Comparison of ENCODE assay signal across 8 mouse cellular contexts in the genomic region with DNA sequence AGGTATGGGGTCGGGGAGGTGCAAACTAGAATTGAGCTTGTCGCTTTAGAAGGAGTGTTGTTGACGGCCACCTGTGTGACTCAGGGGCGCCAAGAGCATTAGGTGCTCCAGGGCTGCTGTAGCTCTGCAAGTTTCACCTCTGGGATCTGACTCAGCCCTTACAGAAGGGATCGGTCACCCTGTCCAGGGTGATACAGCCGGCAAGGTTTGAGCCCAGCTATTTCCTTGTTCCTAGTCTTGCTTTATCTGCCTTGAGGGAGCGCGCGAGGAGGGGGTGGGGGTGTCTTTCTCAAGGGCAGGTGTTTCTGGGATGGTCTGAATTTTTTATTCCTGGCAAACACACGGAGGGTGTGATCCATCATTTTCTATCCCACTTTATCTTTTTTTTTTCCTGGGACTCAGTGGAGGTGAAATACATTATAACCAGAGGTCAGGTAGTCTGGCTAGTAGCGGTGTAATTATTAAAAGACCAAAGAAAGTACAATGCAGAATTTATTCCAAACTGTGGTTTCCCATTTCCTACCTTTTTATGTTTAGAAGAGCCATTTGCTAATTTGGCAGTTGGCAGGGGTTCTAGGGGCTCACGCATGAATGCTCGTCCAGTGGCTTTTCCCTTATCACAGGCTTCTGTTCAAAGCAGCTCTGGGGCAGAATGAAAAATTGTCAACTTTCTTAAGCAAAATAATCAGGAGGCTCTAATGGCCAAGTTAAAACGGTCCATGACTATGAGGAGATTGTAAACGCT. TPM values are rescaled to one million over a fixed set of nuclear protein-coding genes. Genes with fewer than 3 reads are reported as not detected.
A peak's percentile ranks its signal among the peaks of the same experiment; 100 is the strongest.
DNase-seq lines count a peak whose midpoint lies in the region; ATAC-seq and TF ChIP-seq lines count a peak whose summit lies in the region.

No protein-coding gene starts in this region.

- H3K27me3 ChIP-seq in heart, embryonic 14.5 days (ENCODE audit: control insufficient read depth, insufficient read depth, low read length) = peaks cover 14% of the 10 kb centered on the region
- H3K27me3 ChIP-seq in hindbrain, embryonic 16.5 days (replicated peaks; ENCODE audit: control insufficient read depth, insufficient read depth, low read length) = peaks cover 3% of the 10 kb centered on the region
- peaks cover 13% of the 10 kb centered on the region for H3K27me3 ChIP-seq in liver, embryonic 16.5 days (ENCODE audit: control insufficient read depth, insufficient read depth, low read depth, low read length)
- H3K27me3 ChIP-seq in stomach, postnatal 0 days (ENCODE audit: control insufficient read depth, insufficient read depth, low read length) = no peaks in the 10 kb centered on the region

- WGBS in heart, embryonic 14.5 days = 10% methylated on average over 15 of the region's 15 CpGs
- WGBS in hindbrain, embryonic 16.5 days = 8% methylated on average over 15 of the region's 15 CpGs
- WGBS in liver, embryonic 16.5 days (ENCODE audit: insufficient replicate concordance) = 6% methylated on average over 15 of the region's 15 CpGs
- 6% methylated on average over 15 of the region's 15 CpGs for WGBS in stomach, postnatal 0 days

- peak overlapping the region; percentile 76 for H3K9ac ChIP-seq in heart, embryonic 14.5 days (ENCODE audit: low read length)
- peak overlapping the region; percentile 67 for H3K9ac ChIP-seq in hindbrain, embryonic 16.5 days (ENCODE audit: low read depth, low read length)
- peak overlapping the region; percentile 59 for H3K9ac ChIP-seq in liver, embryonic 16.5 days (ENCODE audit: low read depth, low read length)
- H3K9ac ChIP-seq in stomach, postnatal 0 days (ENCODE audit: low read length) = peak overlapping the region; percentile 79

- no peak overlapping the region for H3K27ac ChIP-seq in heart, embryonic 14.5 days (replicated peaks in 1 of 2; ENCODE audit: control insufficient read depth in 1 of 2, insufficient read depth in 1 of 2, low read depth in 2 of 2, low read length in 2 of 2)
- H3K27ac ChIP-seq in hindbrain, embryonic 16.5 days (ENCODE audit: low read depth, low read length) = no peak overlapping the region
- peak overlapping the region; percentile 64 for H3K27ac ChIP-seq in liver, embryonic 16.5 days (ENCODE audit: low read length)
- H3K27ac ChIP-seq in stomach, postnatal 0 days (replicated peaks) = peak overlapping the region; percentile 90

- H3K4me2 ChIP-seq in heart, embryonic 14.5 days (ENCODE audit: low read length) = peak overlapping the region; percentile 94
- H3K4me2 ChIP-seq in hindbrain, embryonic 16.5 days (ENCODE audit: low read length) = peak overlapping the region; percentile 100
- H3K4me2 ChIP-seq in liver, embryonic 16.5 days (ENCODE audit: low read depth, low read length) = peak overlapping the region; percentile 59
- H3K4me2 ChIP-seq in stomach, postnatal 0 days (replicated peaks; ENCODE audit: low read depth) = peak overlapping the region; percentile 88

- no peak for DNase-seq in heart, postnatal 25 days (ENCODE audit: low spot score)
- DNase-seq in brain, embryonic 14.5 days (ENCODE audit: low read depth) = peak; percentile 66
- peak; percentile 70 for DNase-seq in stomach, postnatal 0 days (ENCODE audit: low spot score)
- no peak for DNase-seq in B cell, adult 2 months
- DNase-seq in gastrocnemius, postnatal 10 days = no peak

- intact Hi-C loops in heart, postnatal 25 days (cut with DNase I) = no loop called here

- no peaks in the 10 kb centered on the region for H3K36me3 ChIP-seq in heart, embryonic 14.5 days (ENCODE audit: control insufficient read depth, insufficient read depth, low read length)
- H3K36me3 ChIP-seq in hindbrain, embryonic 16.5 days (ENCODE audit: control insufficient read depth, insufficient read depth, low read length) = no peaks in the 10 kb centered on the region
- no peaks in the 10 kb centered on the region for H3K36me3 ChIP-seq in liver, embryonic 16.5 days (ENCODE audit: control insufficient read depth, insufficient read depth)
- H3K36me3 ChIP-seq in stomach, postnatal 0 days (ENCODE audit: control insufficient read depth, insufficient read depth, low read length) = no peaks in the 10 kb centered on the region

- no peak for TF ChIP-seq CTCF in brain, embryonic 14.5 days (IDR thresholded peaks at IDR 0.05; ENCODE audit: borderline replicate concordance, extremely low read depth, insufficient read depth, insufficient read length)
- TF ChIP-seq CTCF in stomach, postnatal 0 days (IDR thresholded peaks at IDR 0.05; ENCODE audit: low read depth) = no peak

- peak overlapping the region; percentile 74 for H3K4me3 ChIP-seq in heart, embryonic 14.5 days (ENCODE audit: control insufficient read depth in 1 of 2, insufficient read depth in 1 of 2, low read depth in 1 of 2, low read length in 2 of 2)
- H3K4me3 ChIP-seq in hindbrain, embryonic 16.5 days (ENCODE audit: low read length) = peak overlapping the region; percentile 80
- peak overlapping the region; percentile 62 for H3K4me3 ChIP-seq in liver, embryonic 16.5 days (ENCODE audit: low read depth, low read length)
- peak overlapping the region; percentile 73 for H3K4me3 ChIP-seq in stomach, postnatal 0 days (ENCODE audit: low read depth, low read length)

- no peak for ATAC-seq in heart, embryonic 14.5 days (ENCODE audit: insufficient number of reproducible peaks, insufficient read depth, low FRiP score, low read depth)
- peak; percentile 67 for ATAC-seq in hindbrain, embryonic 16.5 days
- ATAC-seq in liver, embryonic 16.5 days (ENCODE audit: low read depth) = no peak
- peak; percentile 94 for ATAC-seq in stomach, postnatal 0 days (ENCODE audit: low FRiP score, low TSS enrichment)

- H3K9me3 ChIP-seq in heart, embryonic 14.5 days (ENCODE audit: control insufficient read depth, low read length) = no peaks in the 10 kb centered on the region
- no peaks in the 10 kb centered on the region for H3K9me3 ChIP-seq in hindbrain, embryonic 16.5 days (ENCODE audit: control insufficient read depth, low read length)
- H3K9me3 ChIP-seq in liver, embryonic 16.5 days (replicated peaks; ENCODE audit: control insufficient read depth, low read length) = no peaks in the 10 kb centered on the region
- no peaks in the 10 kb centered on the region for H3K9me3 ChIP-seq in stomach, postnatal 0 days (ENCODE audit: control insufficient read depth, low read length)

- H3K4me1 ChIP-seq in heart, embryonic 14.5 days (ENCODE audit: control insufficient read depth in 2 of 2, insufficient read depth in 2 of 2, low read length in 2 of 2) = peaks cover 0 to 2% of the 10 kb centered on the region in 2 experiments; a peak in 2 of 4 replicates
- peaks cover 9% of the 10 kb centered on the region for H3K4me1 ChIP-seq in hindbrain, embryonic 16.5 days (ENCODE audit: control insufficient read depth, insufficient read depth, low read depth, low read length)
- H3K4me1 ChIP-seq in liver, embryonic 16.5 days (ENCODE audit: control insufficient read depth, low read depth, low read length) = no peaks in the 10 kb centered on the region
- no peaks in the 10 kb centered on the region for H3K4me1 ChIP-seq in stomach, postnatal 0 days (replicated peaks; ENCODE audit: control insufficient read depth, insufficient read depth)

- TF ChIP-seq POLR2A in brain, embryonic 14.5 days (IDR thresholded peaks at IDR 0.05; ENCODE audit: borderline replicate concordance, extremely low read depth, insufficient read depth, insufficient read length, poor library complexity, severe bottlenecking) = no peak

- no peak for TF ChIP-seq EP300 in stomach, postnatal 0 days (optimal IDR thresholded peaks at IDR 0.05)

RNA-seq across cellular contexts. Expression of a gene that starts 0.9 kb away (rescaled TPM):
- 2.6 and 3.2 TPM in 2 replicates for polyA plus RNA-seq in heart, embryonic 14.5 days (2014; fragmentation: Nextera tagmentation; extraction: Ambion mirVana)
- total RNA-seq in heart, postnatal 25 days (2021) = 1 to 10 TPM; 1.5 to 2.4 TPM
- polyA plus RNA-seq in brain, embryonic 14.5 days (2012; rRNA removed) = 1.5 and 1.8 TPM in 2 replicates
- 1.8 and 2.2 TPM in 2 replicates for polyA plus RNA-seq in hindbrain, embryonic 16.5 days (2015; fragmentation: Nextera tagmentation; extraction: Ambion mirVana)
- 6.1 and 6.9 TPM in 2 replicates for polyA plus RNA-seq in liver, embryonic 16.5 days (2015; fragmentation: Nextera tagmentation; extraction: Ambion mirVana)
- polyA plus RNA-seq in stomach, postnatal 0 days (2015; fragmentation: Nextera tagmentation; extraction: Ambion mirVana) = 4.0 and 4.5 TPM in 2 replicates
- total RNA-seq in gastrocnemius, postnatal 10 days (2021) = 10 to 100 TPM in 1 of 2 experiments, 1 to 10 TPM in 1; 8.8 to 12.9 TPM

Comparison
In these comparisons a context has a peak if more than half of its experiments do, and no peak if none do; other contexts are left out.
1. ATAC-seq: peak in hindbrain, embryonic 16.5 days (single experiment) and stomach, postnatal 0 days (single experiment); none in heart, embryonic 14.5 days (single experiment) and liver, embryonic 16.5 days (single experiment).
2. H3K27ac ChIP-seq: peak in liver, embryonic 16.5 days (single experiment) and stomach, postnatal 0 days (single experiment); none in heart, embryonic 14.5 days (0 of 2) and hindbrain, embryonic 16.5 days (single experiment).
3. DNase-seq: peak in brain, embryonic 14.5 days (single experiment) and stomach, postnatal 0 days (single experiment); none in heart, postnatal 25 days (single experiment), B cell, adult 2 months (0 of 2) and gastrocnemius, postnatal 10 days (single experiment).
4. Peak in every context shown above with its lines, with median percentiles within 50 percentile points of each other: H3K4me2 ChIP-seq, H3K4me3 ChIP-seq and H3K9ac ChIP-seq.